Mouse (Mus musculus) Muller cell, postnatal 12 days (primary cell): ENCODE data around the gene Col4a3.

Source experiments
- DNase-seq: peaks from one replicate; pipeline ENCODE4 v3.0.0-alpha.2; 2015; ENCODE audit errors: inconsistent ontology term

The Col4a3 gene

DNA sequence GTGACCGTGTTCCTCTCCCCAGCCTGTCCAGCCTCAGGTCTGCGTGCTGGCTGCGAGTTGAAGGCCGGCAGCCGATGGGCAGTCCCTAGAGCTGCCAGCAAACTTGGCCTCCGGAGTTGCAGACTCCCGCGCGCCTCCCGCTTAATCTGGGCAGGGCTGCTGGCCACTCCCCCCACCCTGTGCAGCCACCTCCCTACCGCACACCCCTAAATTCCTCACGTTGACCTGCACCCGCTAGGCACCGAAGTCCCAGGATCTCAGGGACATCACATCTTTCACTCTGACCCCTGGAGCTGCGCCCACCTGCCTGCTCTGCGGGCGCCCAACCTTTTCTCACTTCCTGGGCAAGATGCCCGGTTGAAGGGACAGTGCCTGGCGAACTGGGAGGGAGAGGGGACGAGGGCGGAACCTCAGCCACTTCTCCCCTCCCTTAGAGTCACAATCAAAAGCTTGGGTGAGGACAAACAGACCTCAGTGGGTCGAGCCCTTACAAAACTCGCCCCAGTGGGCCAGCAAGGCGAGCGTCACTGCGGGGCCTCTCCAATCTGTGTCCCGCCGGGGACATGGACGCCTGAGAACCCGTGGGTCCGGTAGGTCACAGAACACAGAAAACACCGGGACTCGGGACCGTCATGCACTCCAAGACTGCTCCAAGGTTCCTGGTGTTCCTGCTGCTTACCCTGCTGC lies at the start of gene Col4a3, which contains the start of gene Col4a4:
Gene Col4a3, plus strand, starts transcription at position 209 of the 687 bp plus-strand sequence.
Gene Col4a4, minus strand, starts transcription at position 137 of the 687 bp plus-strand sequence.
- DNase-seq, result peak; percentile 60

DNA sequence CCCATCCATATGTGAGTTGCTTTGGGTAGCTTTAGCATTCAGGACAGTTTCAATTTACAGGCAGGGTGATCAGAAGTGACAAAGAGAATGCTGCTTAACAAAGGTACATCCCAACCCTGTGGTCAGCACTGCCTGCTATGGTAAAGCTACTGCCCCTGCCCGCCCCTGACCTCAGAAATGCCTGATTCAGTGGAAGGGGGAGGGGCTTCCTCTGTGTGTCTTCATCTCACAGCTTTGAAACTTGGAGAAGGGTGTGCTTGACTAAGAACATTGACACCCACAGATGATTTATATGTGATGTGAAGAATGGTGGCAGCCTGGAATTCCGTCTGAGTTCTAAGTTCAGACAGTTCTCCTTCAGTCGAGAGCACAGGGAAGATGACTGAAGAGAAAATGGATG lies 48.9 kb upstream of the Col4a3 start:
- peak; percentile 7 for DNase-seq

DNA sequence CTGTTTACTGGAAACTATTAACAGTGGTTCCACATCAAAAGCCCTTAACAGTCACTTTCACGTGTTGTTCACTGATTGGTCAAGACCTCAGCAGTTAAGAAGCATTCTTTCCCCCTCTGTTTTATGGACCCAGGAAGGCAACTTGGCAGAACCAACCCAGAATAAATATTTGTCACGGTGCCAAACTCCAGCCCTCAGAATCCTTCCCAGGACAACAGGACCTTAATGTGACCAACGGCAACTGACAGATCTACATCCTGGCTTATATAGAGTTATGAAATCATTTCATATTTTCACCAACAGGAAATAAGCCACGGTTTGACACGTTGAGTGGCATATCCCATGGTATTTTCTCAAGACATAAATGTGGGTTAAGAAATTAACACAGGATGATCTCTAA lies 46.7 kb upstream of the Col4a3 start:
- peak; percentile 56 for DNase-seq

DNA sequence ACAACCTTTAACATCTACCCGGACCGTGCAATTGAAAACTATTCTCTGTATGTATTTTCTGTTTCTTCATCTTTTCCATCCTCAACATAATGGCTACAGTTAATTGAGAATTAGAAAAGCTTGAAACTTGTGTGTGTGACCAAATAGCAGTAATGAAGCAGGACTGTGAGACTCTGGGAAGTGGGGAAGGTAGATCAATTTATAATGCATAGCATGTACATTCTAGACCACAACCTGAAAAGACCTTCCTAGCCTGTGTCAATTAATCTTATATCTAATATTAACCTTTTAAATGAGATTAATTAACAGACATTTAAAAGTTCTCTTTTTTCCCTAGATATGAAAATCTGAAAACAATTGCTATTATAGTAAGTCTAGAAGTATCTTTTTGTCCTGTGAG lies 42.8 kb upstream of the Col4a3 start:
- DNase-seq, result no peak

DNA sequence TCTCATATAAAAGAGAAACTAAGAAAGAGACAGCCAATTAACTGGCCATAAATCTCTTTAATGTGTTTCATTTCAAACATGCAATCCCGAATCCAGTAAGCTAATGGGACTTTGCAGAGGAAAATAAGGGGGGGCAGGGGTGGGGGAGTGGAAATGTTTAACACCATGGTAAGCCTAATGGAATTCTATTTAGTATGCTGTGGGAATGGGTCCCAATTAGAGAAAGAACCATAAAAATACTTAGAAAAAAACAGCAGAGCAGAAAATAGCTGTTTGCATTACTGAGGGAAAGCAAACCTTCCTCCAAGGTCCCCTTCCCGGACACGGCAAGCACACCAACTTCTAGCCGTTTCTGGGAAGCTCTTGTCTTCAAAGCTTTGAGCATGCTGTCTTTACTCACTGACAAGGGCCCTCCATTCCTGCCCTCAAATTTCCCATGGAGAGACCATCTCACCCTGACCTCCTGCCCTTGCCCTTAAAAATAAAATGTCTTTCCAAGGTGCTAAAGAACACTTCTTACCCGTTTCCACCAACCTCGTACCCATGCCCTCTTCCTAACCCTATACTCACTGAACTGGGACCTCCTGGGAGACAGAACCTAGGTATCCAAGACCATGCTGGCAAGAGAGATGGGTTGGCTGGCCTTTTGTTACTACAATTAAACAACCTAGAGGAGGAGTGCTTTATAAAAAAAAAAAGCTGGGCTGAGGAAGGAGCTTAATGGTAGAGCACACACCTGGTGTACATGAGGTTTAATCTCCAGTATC lies 42.1 kb upstream of the Col4a3 start:
- peak; percentile 57 for DNase-seq

DNA sequence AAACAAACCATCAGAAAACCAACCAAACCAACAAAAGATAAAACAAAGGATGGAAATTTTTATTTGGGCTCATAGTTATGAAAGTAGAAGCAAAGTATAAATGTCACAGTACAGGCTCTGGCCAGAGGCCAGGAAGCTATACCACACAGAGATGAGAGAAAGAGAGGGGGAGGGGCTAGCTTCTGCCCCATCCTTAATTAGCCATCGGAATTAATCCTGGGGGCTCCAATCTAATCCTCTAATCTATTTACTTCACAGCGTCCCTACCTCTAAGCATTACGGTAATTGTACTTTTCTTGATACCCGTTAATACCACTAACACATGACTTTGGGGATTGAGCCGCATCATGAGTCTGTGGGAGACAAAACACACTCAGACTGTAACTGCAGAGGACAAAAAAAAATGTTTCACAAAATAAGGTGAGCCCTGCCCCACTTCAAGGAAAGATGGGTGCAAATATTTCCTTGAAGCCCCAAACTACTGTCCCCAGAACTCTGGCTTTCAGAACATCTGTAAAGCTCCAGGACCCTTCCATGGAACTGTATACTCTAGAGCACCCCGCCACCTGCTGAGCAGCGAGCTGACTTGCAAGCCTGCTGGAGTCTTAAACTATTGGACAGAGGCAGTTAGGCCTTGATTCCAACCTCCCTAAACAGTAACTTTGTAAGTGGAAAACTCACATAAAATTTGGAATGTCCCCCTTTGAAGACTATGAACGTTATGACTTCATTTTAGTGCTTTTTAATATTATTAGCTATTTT lies 41.3 kb upstream of the Col4a3 start:
- no peak for DNase-seq

DNA sequence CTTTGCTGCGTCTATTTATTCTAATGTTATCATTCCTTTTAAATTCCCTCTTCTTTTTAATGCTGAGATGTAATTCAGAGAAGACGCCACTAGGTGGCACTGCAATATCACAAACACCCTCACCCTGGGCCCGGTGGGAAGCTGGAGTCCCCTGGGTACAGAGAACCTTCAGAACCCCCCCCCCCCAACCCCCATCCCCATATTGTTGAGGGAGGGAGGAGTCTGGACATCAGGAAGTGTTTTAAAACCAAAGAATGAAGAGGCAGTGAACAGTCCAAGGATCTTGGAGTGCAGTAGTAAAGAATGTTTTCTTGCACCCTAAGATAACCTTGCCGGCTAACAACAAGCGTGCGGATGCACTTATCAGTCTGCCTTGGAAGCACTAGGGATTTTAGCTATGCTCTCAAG lies 32.3 kb upstream of the Col4a3 start:
- DNase-seq, result peak; percentile 20

DNA sequence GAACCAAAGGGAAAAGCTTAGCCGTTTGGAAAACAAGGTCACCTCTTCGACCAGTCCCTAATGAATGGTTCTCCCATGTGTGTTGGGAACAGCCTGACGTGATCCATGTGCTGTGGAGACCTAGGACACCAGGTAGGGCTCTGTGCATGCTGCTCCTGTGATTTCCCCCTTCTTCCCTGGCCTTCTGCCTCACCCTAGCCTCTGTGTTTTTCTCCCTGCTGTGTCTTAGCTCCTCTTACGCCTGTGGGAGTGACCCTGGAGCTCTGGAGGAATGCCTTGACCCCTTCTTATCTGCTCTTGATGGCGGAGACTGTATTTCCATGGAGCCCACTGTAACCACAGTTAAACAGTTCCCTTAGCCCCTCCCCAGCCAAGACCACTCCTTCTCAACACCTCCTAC lies 31.8 kb upstream of the Col4a3 start:
- DNase-seq, result no peak

DNA sequence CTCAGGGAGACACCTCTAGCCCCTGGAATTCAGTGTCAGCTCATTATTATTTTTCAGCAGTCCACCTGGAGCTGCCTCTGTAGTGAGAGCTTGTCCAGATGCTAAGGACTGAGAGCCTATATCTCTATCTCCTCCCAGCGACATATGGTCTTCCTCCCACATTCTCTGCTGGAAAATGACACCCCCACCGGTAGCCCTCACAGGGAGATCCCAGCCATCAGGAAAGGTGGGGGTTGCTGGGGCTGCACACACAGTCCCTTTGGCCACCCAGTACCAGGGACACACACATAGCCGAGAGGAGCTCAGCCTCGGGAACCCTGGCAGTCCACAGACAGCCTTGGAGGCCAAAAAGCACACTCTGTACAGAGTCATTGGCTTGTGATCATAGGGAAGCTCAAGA lies 26.5 kb upstream of the Col4a3 start:
- DNase-seq, result no peak

DNA sequence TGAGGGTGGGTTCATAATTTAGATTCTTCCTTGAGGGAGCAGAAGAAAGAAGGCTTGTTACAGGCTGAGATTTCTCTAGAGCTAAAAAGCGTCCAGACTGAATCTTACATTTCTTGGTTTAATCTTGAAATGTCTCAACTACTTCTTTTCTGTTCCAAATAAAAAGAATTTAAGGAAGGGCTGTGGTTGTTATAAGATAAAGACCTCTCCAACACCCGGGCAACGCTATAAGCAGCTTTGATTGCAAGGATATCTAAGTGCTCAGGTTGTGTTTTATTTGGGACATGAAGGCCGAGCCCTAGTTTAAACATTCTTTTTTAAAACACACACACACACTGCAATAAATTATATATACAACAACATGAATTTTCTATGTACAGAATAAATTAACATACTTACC lies 17.3 kb upstream of the Col4a3 start:
- DNase-seq, result no peak

DNA sequence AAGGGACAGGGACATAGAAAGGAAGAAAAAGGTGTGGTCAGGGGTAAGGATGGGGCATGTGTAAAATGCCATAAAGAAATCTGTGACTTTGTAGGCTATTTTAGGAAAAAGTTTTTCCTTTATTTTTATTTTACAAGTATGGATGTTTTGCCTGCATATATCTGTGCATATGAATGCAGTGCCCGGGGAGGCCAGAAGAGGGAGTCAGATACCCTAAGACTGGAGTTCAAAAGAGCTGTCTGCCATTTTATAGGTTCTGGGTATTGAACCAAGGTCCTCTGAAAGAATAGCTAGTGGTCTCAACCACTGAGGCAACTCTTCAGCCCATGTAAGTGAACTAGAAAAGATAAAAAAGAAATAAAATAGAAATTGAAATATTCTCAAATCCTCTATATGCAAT lies 15.0 kb upstream of the Col4a3 start:
- peak; percentile 32 for DNase-seq

DNA sequence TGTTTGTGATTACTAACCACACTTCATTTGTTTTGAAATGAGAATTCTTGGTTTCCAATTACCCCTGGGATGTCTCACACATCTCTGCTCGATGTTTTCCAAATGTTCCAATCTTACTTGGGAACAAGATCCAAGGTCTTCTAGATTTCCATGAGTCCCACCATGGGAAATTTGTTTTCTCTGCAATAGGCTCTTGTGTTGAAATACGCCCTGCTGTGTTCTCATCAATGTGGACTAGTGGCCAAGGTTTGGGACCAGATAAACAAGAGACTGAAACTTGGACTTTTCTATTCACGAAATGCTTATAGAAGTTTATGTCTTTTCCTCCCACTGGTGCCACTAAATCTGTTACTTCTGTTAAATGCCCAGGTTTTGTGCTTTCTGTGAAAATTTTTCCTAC lies 11.0 kb upstream of the Col4a3 start:
- no peak for DNase-seq

DNA sequence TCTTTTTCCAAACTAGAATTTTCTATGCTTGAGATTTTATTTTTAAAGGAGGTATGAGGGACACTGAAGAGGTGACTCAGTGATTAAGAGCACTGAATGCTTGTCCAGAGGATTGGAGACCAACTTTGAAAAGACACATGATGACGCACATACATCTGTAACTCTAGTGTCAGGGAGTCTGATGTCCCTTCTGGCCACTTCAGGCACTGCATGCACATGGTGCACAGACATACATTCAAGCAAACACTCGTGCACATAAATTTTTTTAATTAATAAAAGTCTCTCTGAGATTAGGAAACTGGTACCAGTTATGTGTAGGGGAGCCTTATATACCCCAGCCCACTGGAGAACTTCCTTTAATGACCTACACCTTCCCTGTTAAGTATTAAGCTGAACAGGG lies 10.5 kb upstream of the Col4a3 start:
- no peak for DNase-seq

DNA sequence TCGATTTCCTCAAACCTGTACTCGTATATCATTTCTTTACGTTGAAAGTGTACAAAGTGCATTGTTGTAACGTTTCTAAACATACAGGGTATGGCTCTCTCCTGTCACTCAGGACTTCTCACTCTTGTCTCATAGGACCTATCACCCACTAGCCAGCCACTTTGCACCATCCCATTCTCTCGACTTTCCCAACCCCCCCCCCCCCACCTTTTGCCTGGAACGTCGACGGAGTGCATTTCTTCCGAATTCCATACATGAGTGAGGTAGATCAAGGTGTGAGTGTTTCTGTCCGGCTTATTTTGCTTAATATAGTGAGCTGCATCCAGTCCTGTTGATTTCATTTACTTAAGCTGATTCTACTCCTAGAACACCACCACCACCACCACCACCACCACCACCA lies 9.4 kb upstream of the Col4a3 start:
- no peak for DNase-seq

DNA sequence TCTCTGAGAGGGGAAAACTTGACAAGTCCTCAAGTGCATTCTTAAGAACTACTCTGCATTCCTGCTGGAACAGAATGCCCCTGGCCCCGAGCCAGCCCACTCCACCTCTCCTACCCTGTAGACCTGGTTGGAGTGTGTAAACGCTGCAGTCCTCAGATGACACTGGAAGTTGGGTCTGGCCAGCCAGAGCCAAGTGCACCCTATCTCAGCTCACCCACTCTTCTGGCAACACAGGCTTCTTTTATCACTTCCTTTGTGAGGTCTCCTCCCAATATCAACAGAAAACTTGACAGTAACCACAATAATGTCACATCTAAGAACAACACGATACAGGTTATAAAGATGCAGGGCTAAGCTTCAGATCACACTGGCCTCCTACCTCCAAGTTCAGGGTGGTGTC lies 8.8 kb upstream of the Col4a3 start:
- DNase-seq, result peak; percentile 57

DNA sequence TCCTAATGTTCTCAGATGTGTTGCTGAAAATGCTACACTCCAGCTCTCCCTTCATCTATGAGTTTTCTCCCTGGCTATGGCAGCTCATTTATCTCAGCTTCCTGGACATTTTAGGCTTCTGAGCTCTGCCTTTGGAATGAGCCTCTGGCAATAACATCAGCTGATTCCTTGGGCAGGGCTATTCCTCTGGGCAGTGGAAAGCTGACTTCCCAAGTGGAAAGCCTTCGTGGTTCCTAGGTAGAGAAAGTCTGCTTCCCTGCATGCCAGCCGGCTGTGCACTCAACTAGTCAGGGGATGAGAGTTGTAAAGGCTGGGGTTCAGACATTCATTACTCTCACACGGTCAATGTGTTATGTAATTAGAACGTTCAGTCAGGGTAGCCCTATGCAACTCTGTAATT lies 8.4 kb upstream of the Col4a3 start:
- DNase-seq, result peak; percentile 45

DNA sequence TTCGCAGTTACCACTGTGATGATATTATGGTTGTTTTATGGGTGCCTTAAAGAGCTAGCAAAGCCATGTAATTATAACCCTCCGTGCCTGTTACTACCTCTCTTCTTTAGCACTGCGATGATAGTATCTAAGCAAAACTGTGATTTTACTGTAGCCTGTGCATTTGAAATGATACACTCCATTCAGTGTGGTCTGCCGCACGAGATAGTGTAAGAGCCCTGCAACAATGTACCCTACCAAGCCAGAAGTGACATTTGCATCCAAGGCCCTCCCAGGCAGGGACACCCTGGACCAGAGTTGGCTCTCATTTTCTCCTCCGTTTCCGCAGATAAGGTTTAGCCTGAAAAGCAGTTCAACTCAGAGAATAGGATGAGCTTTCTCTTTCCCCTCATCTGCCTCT lies 740 bp upstream of the Col4a3 start:
- DNase-seq, result no peak

DNA sequence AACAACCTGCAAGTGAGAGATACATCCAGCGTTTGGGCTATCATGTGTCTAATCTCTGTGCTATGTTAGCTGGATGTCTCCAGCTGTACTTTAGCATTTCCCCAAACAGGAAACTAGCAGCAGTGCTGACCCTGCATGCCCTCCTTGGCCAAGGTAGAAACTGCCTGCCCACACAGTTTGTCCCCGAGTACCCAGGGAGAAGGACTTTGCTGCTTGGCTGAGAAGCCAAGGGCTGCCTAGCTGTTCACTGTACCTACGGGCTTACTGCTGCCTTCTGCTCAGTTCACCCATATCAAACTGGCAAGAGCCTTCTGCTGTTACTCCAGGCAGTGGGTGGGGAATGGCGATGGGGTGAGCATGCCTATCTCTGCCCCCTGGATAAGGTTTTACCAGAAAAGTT lies 3.5 kb downstream of the Col4a3 start:
- no peak for DNase-seq

DNA sequence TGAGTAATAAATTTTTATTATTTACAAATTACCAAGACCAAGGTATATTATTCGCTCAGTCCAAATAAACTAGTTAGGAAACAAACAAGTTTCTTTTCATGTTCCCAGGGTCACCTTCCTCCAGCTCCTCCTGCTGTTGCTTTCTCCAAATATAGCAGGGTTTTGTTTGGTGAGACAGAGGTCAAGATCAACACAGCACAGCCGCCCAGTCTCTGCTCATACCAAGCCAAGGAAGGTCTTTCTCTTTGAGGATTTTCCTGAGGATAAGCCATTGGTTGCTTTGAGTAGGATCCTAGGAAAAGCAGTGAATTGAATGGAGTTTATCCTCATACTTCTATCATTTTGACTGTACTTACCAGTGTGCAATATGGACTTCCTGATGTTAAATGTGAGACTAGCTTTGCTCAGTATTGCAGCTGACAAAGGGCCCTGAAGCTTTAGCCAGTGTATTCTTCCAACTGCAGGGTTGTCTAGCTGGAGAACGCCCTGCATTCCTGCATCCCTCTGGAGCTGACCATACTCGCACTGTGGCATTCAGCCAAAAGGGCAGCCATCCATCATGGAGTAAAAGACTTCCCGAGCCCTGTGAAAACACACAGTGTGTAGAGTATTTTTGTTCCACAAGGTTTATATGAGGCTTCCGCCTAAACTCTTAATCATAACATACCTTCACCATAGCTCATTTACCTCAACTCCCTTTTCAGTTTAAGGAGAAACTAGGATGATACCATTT lies 10.3 kb downstream of the Col4a3 start:
- peak; percentile 66 for DNase-seq

DNA sequence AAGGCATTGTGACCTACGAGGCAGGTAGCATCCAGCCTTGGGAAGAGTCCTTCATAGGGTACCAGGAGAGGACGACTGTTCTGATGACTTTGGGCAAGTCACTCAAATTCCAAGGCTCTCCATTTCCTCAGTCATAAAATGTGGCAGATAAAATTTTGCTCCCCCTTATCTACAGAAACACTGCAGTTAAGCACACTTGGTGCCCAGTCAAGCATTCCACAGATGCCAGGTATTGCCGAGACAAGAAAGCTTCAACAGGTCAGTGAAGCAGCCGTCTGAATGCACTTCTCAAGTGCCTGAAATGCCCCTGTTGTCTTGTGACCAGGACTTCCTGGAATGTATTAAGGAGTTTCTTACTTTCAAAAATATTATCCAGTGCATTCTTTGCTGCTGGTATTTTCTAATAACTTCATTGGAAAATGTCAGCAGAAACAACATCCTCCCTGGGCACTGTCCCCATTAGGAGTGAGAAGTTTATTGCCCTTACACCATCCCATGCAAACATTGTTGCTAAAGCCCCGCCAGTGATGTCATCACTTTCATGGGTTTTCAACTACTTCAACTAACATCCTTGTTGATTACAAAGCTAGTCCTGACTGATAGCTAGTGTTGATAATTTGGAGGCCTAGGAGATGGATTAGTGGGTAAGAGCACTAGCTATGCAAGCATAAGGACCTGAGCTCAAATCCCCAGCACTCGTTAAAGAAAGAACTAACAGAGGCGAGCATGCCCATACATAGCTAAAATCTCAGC lies 16.7 kb downstream of the Col4a3 start:
- DNase-seq, result no peak

DNA sequence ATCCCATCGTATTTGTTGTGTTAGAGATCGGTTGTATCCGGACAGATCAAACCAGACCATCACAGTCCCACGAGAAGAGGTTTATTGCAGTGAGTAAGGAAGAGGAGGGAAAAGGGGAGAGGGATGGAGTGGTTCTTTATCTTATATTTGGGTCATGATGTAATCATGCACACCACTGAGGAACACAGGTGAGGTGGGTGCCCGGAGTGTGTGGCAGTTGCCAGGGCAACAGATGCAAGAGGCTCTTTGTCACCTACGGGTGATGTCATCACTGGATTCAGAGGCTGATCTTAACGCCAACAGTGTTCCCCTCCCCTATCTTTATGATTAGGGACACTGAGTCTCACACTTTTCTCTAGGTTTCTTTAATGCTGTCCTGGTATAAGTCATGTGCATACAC lies 18.6 kb downstream of the Col4a3 start:
- DNase-seq, result no peak
